Mouse (Mus musculus) hindbrain, embryonic 16.5 days (tissue): ENCODE results near the gene Iars. TPM values are rescaled to one million over a fixed set of nuclear protein-coding genes. Genes with fewer than 3 reads are reported as not detected.

Source experiments
- ATAC-seq: fragments of 200-750 bp; cut with Nextera tagmentation; 2 replicates; pipeline ENCODE4 v1.8.0; 2017; ENCODE audit warnings: moderate TSS enrichment, moderate library complexity
- H3K27ac ChIP-seq: fragments of 300-500 bp; sonication (generic); 2 replicates; pipeline ENCODE4 v1.5.1; 2014; ENCODE audit warnings: low read depth, mild to moderate bottlenecking, control low read depth, low read length, moderate library complexity
- H3K27me3 ChIP-seq: fragments of 300-500 bp; sonication (generic); replicated peaks from 2 replicates; pipeline ENCODE4 v1.6.1; 2014; ENCODE audit warnings: low read length; ENCODE audit not compliant: control insufficient read depth, insufficient read depth
- H3K36me3 ChIP-seq: fragments of 300-500 bp; sonication (generic); 2 replicates; pipeline ENCODE4 v1.6.1; 2014; ENCODE audit warnings: mild to moderate bottlenecking, low read length, moderate library complexity, mixed read lengths; ENCODE audit not compliant: control insufficient read depth, insufficient read depth
- H3K4me1 ChIP-seq: fragments of 300-500 bp; sonication (generic); 2 replicates; pipeline ENCODE4 v1.6.1; 2014; ENCODE audit warnings: low read depth, low read length; ENCODE audit not compliant: control insufficient read depth, insufficient read depth
- H3K4me2 ChIP-seq: fragments of 300-500 bp; sonication (generic); 2 replicates; pipeline ENCODE4 v1.6.1; 2014; ENCODE audit warnings: mild to moderate bottlenecking, low read length, control low read depth, moderate library complexity
- H3K4me3 ChIP-seq: fragments of 300-500 bp; sonication (generic); 2 replicates; pipeline ENCODE4 v1.5.1; 2014; ENCODE audit warnings: mild to moderate bottlenecking, low read length, control low read depth, moderate library complexity
- H3K9ac ChIP-seq: fragments of 300-500 bp; sonication (generic); 2 replicates; pipeline ENCODE4 v1.6.1; 2014; ENCODE audit warnings: low read depth, mild to moderate bottlenecking, control low read depth, low read length, moderate library complexity
- H3K9me3 ChIP-seq: fragments of 300-500 bp; sonication (generic); 2 replicates; pipeline ENCODE4 v1.6.1; 2014; ENCODE audit warnings: mild to moderate bottlenecking, low read length, moderate library complexity; ENCODE audit not compliant: control insufficient read depth
- WGBS: fragments of 180-500 bp; shearing (Covaris S2); extraction: QIAGEN DNeasy Blood & Tissue Kit; methylation state at CpG from one replicate; pipeline ENCODE4 v1.1.7; 2014; 5-methylcytosine and 5-hydroxymethylcytosine counted together
- polyA plus RNA-seq: library from polyadenylated mRNA; unstranded; fragments of >200 nt; fragmentation: Nextera tagmentation; extraction: Ambion mirVana; gene quantifications from 2 replicates; pipeline ENCODE4 v1.2.1, GENCODE M21; 2015

Gene Iars
- polyA plus RNA-seq, 1 experiment from 2014 or later, result 47.3 TPM

- peak within 1 kb of the TSS; percentile 74 for H3K4me3 ChIP-seq
- H3K4me1 ChIP-seq, result peaks cover 11% of the 10 kb centered on the region
- under 1% methylated on average over 67 of the region's 68 CpGs for WGBS
- H3K9me3 ChIP-seq, result no peaks in the 10 kb centered on the region
- ATAC-seq, result peak; percentile 100
- peak within 1 kb of the TSS; percentile 99 for H3K4me2 ChIP-seq
- H3K36me3 ChIP-seq, result no peaks in the 10 kb centered on the region
- H3K9ac ChIP-seq, result peak within 1 kb of the TSS; percentile 65
- no peaks in the 10 kb centered on the region for H3K27me3 ChIP-seq
- H3K27ac ChIP-seq, result peak within 1 kb of the TSS; percentile 19; the same call in 1 of the 2 replicates
Measured at GRCm38 (mm10) chr13:49652481-49653179, 29.3 kb upstream of the Iars start, which contains the start of the genes Cenpp and Nol8. Gene Cenpp (minus strand): TSS chr13:49652785. Gene Nol8 (plus strand): TSS chr13:49653078.

GRCm38 (mm10) chr13:49653180-49653541, 28.7 kb upstream of the Iars start:
- H3K27ac ChIP-seq, result peak overlapping the region; percentile 19; the same call in 1 of the 2 replicates
- peak overlapping the region; percentile 65 for H3K4me2 ChIP-seq
- no peaks in the 10 kb centered on the region for H3K27me3 ChIP-seq
- no peaks in the 10 kb centered on the region for H3K9me3 ChIP-seq
- peak overlapping the region; percentile 74 for H3K4me3 ChIP-seq
- H3K36me3 ChIP-seq, result no peaks in the 10 kb centered on the region
- peak overlapping the region; percentile 65 for H3K9ac ChIP-seq
- ATAC-seq, result peak; percentile 84
- peaks cover 11% of the 10 kb centered on the region for H3K4me1 ChIP-seq
- 0% methylated on average over 16 of the region's 16 CpGs for WGBS

GRCm38 (mm10) chr13:49677793-49678192, 4.1 kb upstream of the Iars start:
- no peak for ATAC-seq
- H3K4me3 ChIP-seq, result no peak overlapping the region
- H3K4me2 ChIP-seq, result no peak overlapping the region
- no peaks in the 10 kb centered on the region for H3K27me3 ChIP-seq
- H3K36me3 ChIP-seq, result peaks cover 7% of the 10 kb centered on the region
- no peaks in the 10 kb centered on the region for H3K9me3 ChIP-seq
- H3K27ac ChIP-seq, result no peak overlapping the region
- H3K4me1 ChIP-seq, result peaks cover 8% of the 10 kb centered on the region
- WGBS, result 94% methylated on average over 2 of the region's 2 CpGs
- H3K9ac ChIP-seq, result no peak overlapping the region

DNA sequence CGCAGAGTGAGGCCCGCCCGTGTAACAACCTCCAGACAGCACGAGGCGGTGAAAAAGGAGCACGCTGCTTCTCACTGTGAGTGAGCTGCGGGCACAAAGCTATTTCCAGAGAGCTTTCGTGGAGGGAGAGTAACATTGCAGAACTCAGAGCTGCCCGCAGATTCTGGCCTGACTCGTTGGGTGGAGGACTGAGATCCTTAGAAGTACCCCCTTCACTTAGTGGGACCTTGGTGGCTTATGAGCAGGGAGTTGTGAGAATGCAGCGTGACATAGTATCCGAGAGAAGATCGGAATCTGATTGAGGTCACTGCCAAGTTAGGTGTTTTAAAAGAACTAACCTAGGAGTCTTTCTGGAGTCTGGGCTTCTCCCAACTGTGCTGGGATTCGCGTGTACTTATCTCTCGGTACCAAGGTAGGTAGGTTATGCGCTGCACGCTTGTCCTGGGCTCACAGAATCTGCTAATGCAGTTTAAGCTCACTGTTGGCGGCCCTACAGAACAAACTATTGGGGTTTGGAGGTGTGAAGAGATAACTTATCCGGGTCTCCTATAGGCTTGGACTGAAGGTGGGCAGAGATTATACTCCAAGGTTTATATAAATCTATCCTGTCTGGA, 440 bp downstream of the Iars start:
- under 1% methylated on average over 20 of the region's 20 CpGs for WGBS
- H3K27me3 ChIP-seq, result no peaks in the 10 kb centered on the region

GRCm38 (mm10) chr13:49684266-49684665, 2.4 kb downstream of the Iars start:
- no peak overlapping the region for H3K4me2 ChIP-seq
- ATAC-seq, result no peak

More for the DNA sequence above, 440 bp downstream of the Iars start:
- peaks cover 20% of the 10 kb centered on the region for H3K4me1 ChIP-seq
- H3K27ac ChIP-seq, result peak overlapping the region; percentile 77
- peak overlapping the region; percentile 94 for H3K4me2 ChIP-seq
- peak; percentile 87 for ATAC-seq
- H3K36me3 ChIP-seq, result no peaks in the 10 kb centered on the region; the same call in 1 of the 2 replicates
- H3K4me3 ChIP-seq, result peak overlapping the region; percentile 92
- peak overlapping the region; percentile 90 for H3K9ac ChIP-seq
- H3K9me3 ChIP-seq, result no peaks in the 10 kb centered on the region

DNA sequence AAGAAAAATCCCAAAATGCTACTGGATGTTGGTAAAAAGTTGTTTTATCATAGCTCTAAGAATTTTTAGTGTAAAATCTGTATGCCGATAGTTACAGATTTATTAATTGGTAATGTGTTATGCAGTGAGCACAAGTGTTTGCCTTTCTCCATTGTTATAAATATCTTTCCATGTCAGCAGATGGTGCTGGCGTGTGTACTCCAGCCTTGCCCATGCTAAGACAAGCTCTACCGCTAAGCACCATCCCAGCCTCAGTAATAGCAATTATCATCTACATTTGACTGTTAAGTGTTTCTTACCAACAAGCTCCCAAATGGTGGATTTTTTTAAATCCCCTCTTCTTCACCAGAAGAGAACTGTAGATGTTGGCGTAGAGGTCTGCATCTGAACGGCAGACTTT, 9.2 kb downstream of the Iars start:
- no peak overlapping the region for H3K4me3 ChIP-seq
- H3K9ac ChIP-seq, result no peak overlapping the region
- WGBS, result 95% methylated on average over 5 of the region's 5 CpGs
- no peak for ATAC-seq
- H3K36me3 ChIP-seq, result peaks cover 37% of the 10 kb centered on the region
- no peaks in the 10 kb centered on the region for H3K4me1 ChIP-seq
- no peak overlapping the region for H3K27ac ChIP-seq
- H3K4me2 ChIP-seq, result no peak overlapping the region
- H3K27me3 ChIP-seq, result no peaks in the 10 kb centered on the region
- H3K9me3 ChIP-seq, result no peaks in the 10 kb centered on the region

More at GRCm38 (mm10) chr13:49684266-49684665, 2.4 kb downstream of the Iars start:
- no peaks in the 10 kb centered on the region for H3K27me3 ChIP-seq
- H3K27ac ChIP-seq, result no peak overlapping the region
- H3K36me3 ChIP-seq, result peaks cover 12% of the 10 kb centered on the region
- H3K4me3 ChIP-seq, result no peak overlapping the region
- no peaks in the 10 kb centered on the region for H3K9me3 ChIP-seq
- WGBS, result 45% methylated on average over 4 of the region's 4 CpGs
- no peak overlapping the region for H3K9ac ChIP-seq
- peaks cover 20% of the 10 kb centered on the region for H3K4me1 ChIP-seq

GRCm38 (mm10) chr13:49703216-49703779, 21.4 kb downstream of the Iars start:
- no peak for ATAC-seq
- Histone ChIP-seq H3K4me3 (no peak overlapping the region), H3K27me3 (no peaks in the 10 kb centered on the region), H3K4me2 (no peak overlapping the region), H3K9me3 (no peaks in the 10 kb centered on the region), H3K36me3 (peaks cover 26% of the 10 kb centered on the region), H3K9ac (no peak overlapping the region), H3K4me1 (no peaks in the 10 kb centered on the region), H3K27ac (no peak overlapping the region)
- WGBS, result 87% methylated on average over 11 of the region's 11 CpGs

GRCm38 (mm10) chr13:49706032-49706690, 24.3 kb downstream of the Iars start:
- ATAC-seq, result peak; percentile 37; the same call in 1 of the 2 replicates
- 33% methylated on average over 3 of the region's 3 CpGs for WGBS
- Histone ChIP-seq H3K27ac (no peak overlapping the region), H3K4me1 (no peaks in the 10 kb centered on the region), H3K36me3 (peaks cover 40% of the 10 kb centered on the region), H3K4me3 (no peak overlapping the region), H3K9ac (no peak overlapping the region), H3K9me3 (no peaks in the 10 kb centered on the region), H3K27me3 (no peaks in the 10 kb centered on the region), H3K4me2 (no peak overlapping the region)

- Histone ChIP-seq H3K4me3 (no peak overlapping the region), H3K4me1 (no peaks in the 10 kb centered on the region), H3K27me3 (no peaks in the 10 kb centered on the region), H3K27ac (no peak overlapping the region), H3K9me3 (no peaks in the 10 kb centered on the region), H3K9ac (no peak overlapping the region), H3K36me3 (peaks cover 50% of the 10 kb centered on the region), H3K4me2 (no peak overlapping the region)
- 90% methylated on average over 8 of the region's 8 CpGs for WGBS
- ATAC-seq, result no peak
Measured at GRCm38 (mm10) chr13:49708311-49708710, 26.4 kb downstream of the Iars start.
